Mouse (Mus musculus) liver, postnatal 0 days (tissue): ENCODE measurements around the gene Pdcd6ip. TPM values are rescaled to one million over a fixed set of nuclear protein-coding genes. Genes with fewer than 3 reads are reported as not detected.

Source experiments
- ATAC-seq: fragments of 200-750 bp; cut with Nextera tagmentation; 2 replicates; pipeline ENCODE4 v1.8.0; 2017; ENCODE audit warnings: mild to moderate bottlenecking, moderate library complexity
- DNase-seq: peaks from one replicate; pipeline ENCODE4 v3.0.0-alpha.2; 2016
- H3K27ac ChIP-seq: fragments of 300-500 bp; sonication (generic); 2 replicates; pipeline ENCODE4 v1.5.1; 2014; ENCODE audit warnings: antibody characterized with exemption, moderate library complexity, mild to moderate bottlenecking, low read depth
- H3K27me3 ChIP-seq: fragments of 300-500 bp; sonication (generic); 2 replicates; pipeline ENCODE4 v1.6.1; 2014; ENCODE audit warnings: low read length, control low read depth, mixed read lengths; ENCODE audit not compliant: insufficient read depth
- H3K36me3 ChIP-seq: fragments of 300-500 bp; sonication (generic); replicated peaks from 2 replicates; pipeline ENCODE4 v1.6.1; 2014; ENCODE audit warnings: mild to moderate bottlenecking, control low read depth, low read length, moderate library complexity, mixed read lengths; ENCODE audit not compliant: insufficient read depth
- H3K4me1 ChIP-seq: fragments of 300-500 bp; sonication (generic); 2 replicates; pipeline ENCODE4 v1.6.1; 2014; ENCODE audit warnings: antibody characterized with exemption, mild to moderate bottlenecking, control low read depth; ENCODE audit not compliant: insufficient read depth
- H3K4me2 ChIP-seq: fragments of 300-500 bp; sonication (generic); 2 replicates; pipeline ENCODE4 v1.6.1; 2014; ENCODE audit warnings: low read depth, mild to moderate bottlenecking, low read length, moderate library complexity, mixed read lengths
- H3K4me3 ChIP-seq: fragments of 300-500 bp; sonication (generic); 2 replicates; pipeline ENCODE4 v1.5.1; 2014; ENCODE audit warnings: low read depth, low read length
- H3K9ac ChIP-seq: fragments of 300-500 bp; sonication (generic); replicated peaks from 2 replicates; pipeline ENCODE4 v1.6.1; 2014; ENCODE audit warnings: mild to moderate bottlenecking, moderate library complexity
- H3K9me3 ChIP-seq: fragments of 300-500 bp; sonication (generic); 2 replicates; pipeline ENCODE4 v1.6.1; 2016; ENCODE audit warnings: mild to moderate bottlenecking, control low read depth, low read length, mixed read lengths
- CTCF ChIP-seq: sonication (generic); IDR thresholded peaks from 2 replicates; pipeline ENCODE4 v1.5.1; 2016; ENCODE audit warnings: antibody characterized with exemption, low read depth
- EP300 ChIP-seq: IDR thresholded peaks from 2 replicates; pipeline ENCODE4 v1.6.1; 2016; ENCODE audit warnings: antibody characterized with exemption, low read depth, mild to moderate bottlenecking
- WGBS: fragments of 180-500 bp; shearing (Covaris S2); extraction: QIAGEN DNeasy Blood & Tissue Kit; methylation state at CpG from one replicate; pipeline ENCODE4 v1.1.7; 2014; ENCODE audit not compliant: insufficient replicate concordance; 5-methylcytosine and 5-hydroxymethylcytosine counted together
- polyA plus RNA-seq: library from polyadenylated mRNA; unstranded; fragments of >200 nt; fragmentation: Nextera tagmentation; extraction: Ambion mirVana; gene quantifications from 2 replicates; pipeline ENCODE4 v1.2.1, GENCODE M21; 2015

Gene Pdcd6ip
- polyA plus RNA-seq, 1 experiment from 2014 or later: 26.8 TPM

- Histone ChIP-seq H3K4me1 (peaks cover 28% of the 10 kb centered on the region), H3K4me2 (peak overlapping the region; percentile 90), H3K27me3 (no peaks in the 10 kb centered on the region), H3K36me3 (0 out of 2 replicates have a peak, but pooled peaks cover 4% of the 10 kb centered on the region), H3K4me3 (peak overlapping the region; percentile 81), H3K9ac (peak overlapping the region; percentile 96), H3K27ac (peak overlapping the region; percentile 96; the same call in 1 of the 2 replicates), H3K9me3 (no peaks in the 10 kb centered on the region)
- DNase-seq: no peak
- no peak for TF ChIP-seq EP300
- no peak for TF ChIP-seq CTCF
- peak; percentile 43 for ATAC-seq
- WGBS: 43% methylated on average over 19 of the region's 19 CpGs
Observed at GRCm38 (mm10) chr9:113708361-113709280, 562 bp upstream of the Pdcd6ip start.

GRCm38 (mm10) chr9:113706841-113707240 lies 1.2 kb downstream of the Pdcd6ip start:
- Histone ChIP-seq H3K4me3 (peak overlapping the region; percentile 81), H3K27me3 (no peaks in the 10 kb centered on the region), H3K9ac (peak overlapping the region; percentile 96), H3K27ac (peak overlapping the region; percentile 96; the same call in 1 of the 2 replicates), H3K4me2 (peak overlapping the region; percentile 90), H3K4me1 (peaks cover 28% of the 10 kb centered on the region), H3K9me3 (no peaks in the 10 kb centered on the region), H3K36me3 (0 out of 2 replicates have a peak, but pooled peaks cover 4% of the 10 kb centered on the region)
- WGBS: 22% methylated on average over 9 of the region's 9 CpGs
- TF ChIP-seq CTCF (no peak), EP300 (no peak)
- DNase-seq (no peak), ATAC-seq (no peak)

- WGBS: 20% methylated on average over 2 of the region's 2 CpGs
- Histone ChIP-seq H3K27ac (no peak overlapping the region), H3K9ac (peak overlapping the region; percentile 96; the same call in 1 of the 2 replicates), H3K9me3 (no peaks in the 10 kb centered on the region), H3K4me3 (peak overlapping the region; percentile 81), H3K36me3 (0 out of 2 replicates have a peak, but pooled peaks cover 4% of the 10 kb centered on the region), H3K4me1 (peaks cover 28% of the 10 kb centered on the region), H3K27me3 (no peaks in the 10 kb centered on the region), H3K4me2 (peak overlapping the region; percentile 90)
- ATAC-seq: no peak
- no peak for TF ChIP-seq EP300
- TF ChIP-seq CTCF: no peak
- DNase-seq: no peak
Observed at GRCm38 (mm10) chr9:113706108-113706507, 2.0 kb downstream of the Pdcd6ip start.

- 78% methylated on average over 5 of the region's 5 CpGs for WGBS
- TF ChIP-seq EP300 (no peak), CTCF (no peak)
- no peak overlapping the region for H3K27ac ChIP-seq
- ATAC-seq (no peak), DNase-seq (no peak)
- H3K27me3 ChIP-seq: no peaks in the 10 kb centered on the region
- peaks cover 14% of the 10 kb centered on the region for H3K36me3 ChIP-seq
- no peak overlapping the region for H3K4me3 ChIP-seq
- H3K4me1 ChIP-seq: peaks cover 22% of the 10 kb centered on the region
- H3K9ac ChIP-seq: no peak overlapping the region
- H3K4me2 ChIP-seq: no peak overlapping the region
- H3K9me3 ChIP-seq: no peaks in the 10 kb centered on the region
Observed at GRCm38 (mm10) chr9:113701441-113702160, 6.5 kb downstream of the Pdcd6ip start.

GRCm38 (mm10) chr9:113687461-113687860 lies 20.6 kb downstream of the Pdcd6ip start:
- no peak overlapping the region for H3K4me2 ChIP-seq
- H3K9me3 ChIP-seq: no peaks in the 10 kb centered on the region
- H3K4me3 ChIP-seq: no peak overlapping the region
- H3K9ac ChIP-seq: no peak overlapping the region
- DNase-seq (no peak), ATAC-seq (no peak)
- TF ChIP-seq EP300 (no peak), CTCF (no peak)
- peaks cover 69% of the 10 kb centered on the region for H3K36me3 ChIP-seq
- 92% methylated on average over 12 of the region's 12 CpGs for WGBS
- H3K27me3 ChIP-seq: no peaks in the 10 kb centered on the region
- H3K4me1 ChIP-seq: no peaks in the 10 kb centered on the region
- H3K27ac ChIP-seq: no peak overlapping the region

- H3K27me3 ChIP-seq: no peaks in the 10 kb centered on the region
- H3K4me3 ChIP-seq: no peak overlapping the region
- DNase-seq (no peak), ATAC-seq (no peak)
- H3K4me1 ChIP-seq: no peaks in the 10 kb centered on the region
- no peaks in the 10 kb centered on the region for H3K9me3 ChIP-seq
- H3K4me2 ChIP-seq: no peak overlapping the region
- H3K36me3 ChIP-seq: peaks cover 67% of the 10 kb centered on the region
- no peak for TF ChIP-seq CTCF
- TF ChIP-seq EP300: no peak
- 93% methylated on average over 6 of the region's 6 CpGs for WGBS
- H3K27ac ChIP-seq: no peak overlapping the region
- no peak overlapping the region for H3K9ac ChIP-seq
Observed at GRCm38 (mm10) chr9:113673721-113674120, 34.3 kb downstream of the Pdcd6ip start.
